Mouse (Mus musculus): ENCODE results near the gene Prkcb. TPM values are rescaled to one million over a fixed set of nuclear protein-coding genes. Genes with fewer than 3 reads are reported as not detected.

Prkcb gene
- polyA plus RNA-seq, 1 experiment from 2014 or later = 8.8 TPM

DNA sequence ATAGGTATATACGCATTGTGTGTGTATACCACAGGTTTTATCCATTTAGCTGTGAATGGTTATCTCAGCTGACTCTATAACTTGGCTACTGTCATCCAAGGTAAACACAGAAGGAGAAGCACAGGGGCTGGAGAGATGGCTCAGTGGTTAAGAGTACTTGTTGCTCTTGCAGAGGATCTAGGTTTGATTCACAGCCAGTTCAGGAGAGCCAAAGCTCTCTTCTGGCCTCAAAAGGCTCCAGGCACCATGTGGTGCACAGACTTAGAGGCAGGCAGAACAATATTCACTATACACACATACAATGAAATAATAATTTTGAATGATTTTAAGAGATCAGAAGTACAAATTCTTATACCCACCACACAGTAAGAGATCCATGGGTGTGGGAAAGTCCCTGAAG lies 98.0 kb downstream of the Prkcb start:
- no peak for ATAC-seq (ENCODE audit: low read depth)
- 88% methylated on average over 1 of the region's 1 CpGs for WGBS

DNA sequence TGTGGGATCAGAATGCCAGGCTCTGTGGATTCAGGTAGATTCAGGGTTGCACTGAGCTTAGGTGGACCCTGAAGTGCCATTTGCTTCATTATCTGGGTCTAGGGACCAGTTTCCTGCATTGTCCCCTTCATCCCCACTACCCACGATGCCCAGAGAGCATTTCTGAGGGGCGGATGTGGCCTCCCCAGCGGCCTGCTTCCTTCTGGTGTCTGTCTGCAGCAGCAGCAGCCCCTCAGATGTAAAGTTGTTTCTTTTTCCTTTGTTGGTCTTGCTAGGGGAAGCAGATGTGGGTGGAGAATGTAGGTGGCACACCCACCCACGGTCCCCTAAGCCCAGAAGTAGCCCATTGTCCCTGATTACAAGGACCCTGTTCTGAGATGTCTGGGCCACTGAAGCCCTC lies 99.3 kb downstream of the Prkcb start:
- ATAC-seq (ENCODE audit: low read depth) (no peak), DNase-seq (ENCODE audit: low spot score) (no peak)
- H3K27ac ChIP-seq (replicated peaks; ENCODE audit: low read depth, low read length) = no peak overlapping the region
- no peaks in the 10 kb centered on the region for H3K9me3 ChIP-seq (ENCODE audit: control insufficient read depth, low read length)
- H3K36me3 ChIP-seq (ENCODE audit: control insufficient read depth, insufficient read depth, low read length) = no peaks in the 10 kb centered on the region
- H3K4me3 ChIP-seq (ENCODE audit: low read depth, low read length) = no peak overlapping the region
- H3K27me3 ChIP-seq (replicated peaks; ENCODE audit: control insufficient read depth, insufficient read depth, low read length) = no peaks in the 10 kb centered on the region
- no peak overlapping the region for H3K9ac ChIP-seq (ENCODE audit: low read depth, low read length)
- H3K4me1 ChIP-seq (ENCODE audit: control insufficient read depth, insufficient read depth, low read length) = no peaks in the 10 kb centered on the region
- WGBS = 72% methylated on average over 4 of the region's 4 CpGs
- no peak overlapping the region for H3K4me2 ChIP-seq (ENCODE audit: low read depth, low read length)

More for the DNA sequence above, 98.0 kb downstream of the Prkcb start:
- DNase-seq (ENCODE audit: low spot score) = no peak
- no peak overlapping the region for H3K4me2 ChIP-seq (ENCODE audit: low read depth, low read length)
- no peaks in the 10 kb centered on the region for H3K27me3 ChIP-seq (replicated peaks; ENCODE audit: control insufficient read depth, insufficient read depth, low read length)
- H3K36me3 ChIP-seq (ENCODE audit: control insufficient read depth, insufficient read depth, low read length) = no peaks in the 10 kb centered on the region
- H3K9ac ChIP-seq (ENCODE audit: low read depth, low read length) = no peak overlapping the region
- no peaks in the 10 kb centered on the region for H3K4me1 ChIP-seq (ENCODE audit: control insufficient read depth, insufficient read depth, low read length)
- H3K27ac ChIP-seq (replicated peaks; ENCODE audit: low read depth, low read length) = no peak overlapping the region
- no peaks in the 10 kb centered on the region for H3K9me3 ChIP-seq (ENCODE audit: control insufficient read depth, low read length)
- H3K4me3 ChIP-seq (ENCODE audit: low read depth, low read length) = no peak overlapping the region

DNA sequence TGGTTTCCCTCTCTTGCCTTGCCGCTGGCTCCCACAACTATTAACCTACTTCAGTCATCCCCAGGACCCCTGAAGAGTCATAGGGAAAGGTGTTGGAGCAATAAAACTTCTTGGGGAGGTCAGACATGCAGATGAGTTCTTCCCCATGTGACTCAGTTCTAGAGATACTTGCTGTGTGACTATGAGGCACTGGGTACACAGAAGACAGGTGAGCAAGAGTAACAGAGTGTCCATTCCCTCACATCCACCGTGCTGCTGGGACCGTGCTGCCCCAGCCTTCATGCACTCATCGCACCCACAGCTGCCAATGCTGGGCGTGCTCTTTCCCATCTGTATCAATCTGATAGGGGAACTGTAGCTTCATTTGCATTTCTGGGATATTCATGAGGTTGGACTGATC lies 100.3 kb downstream of the Prkcb start:
- H3K9ac ChIP-seq (ENCODE audit: low read depth, low read length) = no peak overlapping the region
- H3K27me3 ChIP-seq (replicated peaks; ENCODE audit: control insufficient read depth, insufficient read depth, low read length) = no peaks in the 10 kb centered on the region
- H3K9me3 ChIP-seq (ENCODE audit: control insufficient read depth, low read length) = no peaks in the 10 kb centered on the region
- H3K36me3 ChIP-seq (ENCODE audit: control insufficient read depth, insufficient read depth, low read length) = no peaks in the 10 kb centered on the region
- H3K4me2 ChIP-seq (ENCODE audit: low read depth, low read length) = no peak overlapping the region
- H3K4me3 ChIP-seq (ENCODE audit: low read depth, low read length) = no peak overlapping the region
- H3K27ac ChIP-seq (replicated peaks; ENCODE audit: low read depth, low read length) = no peak overlapping the region
- WGBS = 71% methylated on average over 5 of the region's 5 CpGs
- no peak for ATAC-seq (ENCODE audit: low read depth)
- H3K4me1 ChIP-seq (ENCODE audit: control insufficient read depth, insufficient read depth, low read length) = no peaks in the 10 kb centered on the region
- no peak for DNase-seq (ENCODE audit: low spot score)

DNA sequence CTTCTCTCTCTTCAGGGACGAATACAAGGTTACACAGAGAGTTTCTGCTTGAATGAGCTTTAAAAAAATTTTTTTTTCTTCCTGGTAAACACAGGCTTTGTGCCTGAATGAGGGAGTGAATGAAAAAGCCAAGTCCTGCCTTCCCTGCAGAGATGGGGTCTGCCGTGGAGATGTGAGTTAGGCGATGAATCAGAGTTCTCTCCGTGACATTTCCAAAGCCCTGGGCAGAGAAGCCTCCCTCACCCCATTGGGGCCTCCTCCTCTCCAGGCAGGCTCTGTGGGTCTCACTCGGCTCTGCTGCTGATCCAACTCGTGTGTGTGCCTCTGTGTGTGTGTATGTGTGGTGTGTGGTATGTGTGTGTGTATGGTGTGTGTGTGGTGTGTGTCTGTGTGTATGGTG lies 101.1 kb downstream of the Prkcb start:
- ATAC-seq (ENCODE audit: low read depth) (no peak), DNase-seq (ENCODE audit: low spot score) (no peak)
- no peak overlapping the region for H3K27ac ChIP-seq (replicated peaks; ENCODE audit: low read depth, low read length)
- 30% methylated on average over 6 of the region's 6 CpGs for WGBS
- no peak overlapping the region for H3K9ac ChIP-seq (ENCODE audit: low read depth, low read length)
- H3K4me2 ChIP-seq (ENCODE audit: low read depth, low read length) = no peak overlapping the region
- no peaks in the 10 kb centered on the region for H3K4me1 ChIP-seq (ENCODE audit: control insufficient read depth, insufficient read depth, low read length)
- H3K9me3 ChIP-seq (ENCODE audit: control insufficient read depth, low read length) = no peaks in the 10 kb centered on the region
- no peaks in the 10 kb centered on the region for H3K36me3 ChIP-seq (ENCODE audit: control insufficient read depth, insufficient read depth, low read length)
- H3K27me3 ChIP-seq (replicated peaks; ENCODE audit: control insufficient read depth, insufficient read depth, low read length) = no peaks in the 10 kb centered on the region
- no peak overlapping the region for H3K4me3 ChIP-seq (ENCODE audit: low read depth, low read length)

DNA sequence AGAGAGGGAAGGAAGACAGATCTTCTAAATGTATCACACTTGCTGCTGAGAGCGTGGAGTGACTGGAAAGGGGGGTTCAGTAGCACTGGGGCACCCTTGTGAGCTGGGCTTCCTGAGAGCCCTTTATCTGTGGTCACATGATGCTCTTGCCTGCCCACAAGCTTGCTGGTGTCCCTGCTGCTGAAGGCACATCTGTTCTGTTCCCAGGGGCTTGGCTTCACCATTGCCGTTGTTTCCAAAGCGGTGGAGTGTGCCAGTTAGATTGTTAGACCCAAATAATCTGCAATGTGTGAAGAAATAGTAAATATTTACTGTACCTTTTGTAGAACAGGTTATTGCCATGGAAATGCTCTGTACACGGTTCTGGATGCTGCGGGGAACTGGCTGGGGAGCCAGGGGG lies 101.6 kb downstream of the Prkcb start:
- no peak for DNase-seq (ENCODE audit: low spot score)
- no peaks in the 10 kb centered on the region for H3K36me3 ChIP-seq (ENCODE audit: control insufficient read depth, insufficient read depth, low read length)
- no peaks in the 10 kb centered on the region for H3K4me1 ChIP-seq (ENCODE audit: control insufficient read depth, insufficient read depth, low read length)
- H3K27me3 ChIP-seq (replicated peaks; ENCODE audit: control insufficient read depth, insufficient read depth, low read length) = no peaks in the 10 kb centered on the region
- no peak overlapping the region for H3K27ac ChIP-seq (replicated peaks; ENCODE audit: low read depth, low read length)
- WGBS = 59% methylated on average over 5 of the region's 5 CpGs
- no peak overlapping the region for H3K4me3 ChIP-seq (ENCODE audit: low read depth, low read length)
- no peaks in the 10 kb centered on the region for H3K9me3 ChIP-seq (ENCODE audit: control insufficient read depth, low read length)
- H3K4me2 ChIP-seq (ENCODE audit: low read depth, low read length) = no peak overlapping the region
- no peak for ATAC-seq (ENCODE audit: low read depth)
- H3K9ac ChIP-seq (ENCODE audit: low read depth, low read length) = no peak overlapping the region

DNA sequence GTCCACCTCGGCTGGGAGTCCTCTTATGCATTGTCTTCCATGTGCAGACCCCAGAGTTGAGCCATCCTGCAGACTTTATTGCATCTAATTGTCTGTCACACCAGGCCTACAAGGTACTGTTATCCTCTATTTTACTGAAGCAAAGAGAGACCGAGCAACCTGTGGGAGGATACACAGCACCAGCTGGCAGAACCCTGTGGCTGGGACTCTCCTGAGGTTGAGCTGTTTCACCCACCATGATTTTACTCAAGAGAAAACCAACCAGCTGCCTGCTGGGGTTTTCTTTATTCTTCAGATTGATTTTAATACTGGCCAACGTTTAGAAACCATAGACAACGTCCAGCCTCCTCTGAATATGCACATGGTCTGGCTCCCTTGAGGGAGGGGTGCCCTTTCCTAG lies 102.1 kb downstream of the Prkcb start:
- Histone ChIP-seq H3K27ac (replicated peaks; ENCODE audit: low read depth, low read length) (no peak overlapping the region), H3K4me2 (ENCODE audit: low read depth, low read length) (no peak overlapping the region), H3K9me3 (ENCODE audit: control insufficient read depth, low read length) (no peaks in the 10 kb centered on the region), H3K27me3 (replicated peaks; ENCODE audit: control insufficient read depth, insufficient read depth, low read length) (no peaks in the 10 kb centered on the region), H3K9ac (ENCODE audit: low read depth, low read length) (no peak overlapping the region), H3K4me3 (ENCODE audit: low read depth, low read length) (no peak overlapping the region), H3K4me1 (ENCODE audit: control insufficient read depth, insufficient read depth, low read length) (no peaks in the 10 kb centered on the region), H3K36me3 (ENCODE audit: control insufficient read depth, insufficient read depth, low read length) (no peaks in the 10 kb centered on the region)
- DNase-seq (ENCODE audit: low spot score) = no peak
- no peak for ATAC-seq (ENCODE audit: low read depth)
- 68% methylated on average over 4 of the region's 4 CpGs for WGBS

DNA sequence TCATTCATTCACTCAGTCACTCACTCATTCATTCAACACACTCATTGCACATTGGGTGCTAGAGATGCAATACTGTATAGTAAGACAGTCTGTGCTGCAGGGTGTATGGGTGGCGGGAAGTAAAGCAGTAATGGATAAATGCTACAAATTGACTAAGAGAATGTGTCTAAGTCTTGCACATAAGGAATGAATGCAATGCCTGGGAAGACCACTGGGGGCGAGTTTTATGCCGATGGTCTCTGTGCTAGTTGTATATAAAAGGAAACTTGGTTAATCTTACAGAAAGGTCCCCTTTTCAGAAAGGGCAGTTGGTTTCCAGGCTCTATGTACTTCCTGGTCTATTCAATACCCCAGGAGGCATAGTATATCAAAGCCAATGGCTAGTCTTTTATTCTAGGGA lies 102.8 kb downstream of the Prkcb start:
- H3K36me3 ChIP-seq (ENCODE audit: control insufficient read depth, insufficient read depth, low read length) = no peaks in the 10 kb centered on the region
- 64% methylated on average over 3 of the region's 3 CpGs for WGBS

DNA sequence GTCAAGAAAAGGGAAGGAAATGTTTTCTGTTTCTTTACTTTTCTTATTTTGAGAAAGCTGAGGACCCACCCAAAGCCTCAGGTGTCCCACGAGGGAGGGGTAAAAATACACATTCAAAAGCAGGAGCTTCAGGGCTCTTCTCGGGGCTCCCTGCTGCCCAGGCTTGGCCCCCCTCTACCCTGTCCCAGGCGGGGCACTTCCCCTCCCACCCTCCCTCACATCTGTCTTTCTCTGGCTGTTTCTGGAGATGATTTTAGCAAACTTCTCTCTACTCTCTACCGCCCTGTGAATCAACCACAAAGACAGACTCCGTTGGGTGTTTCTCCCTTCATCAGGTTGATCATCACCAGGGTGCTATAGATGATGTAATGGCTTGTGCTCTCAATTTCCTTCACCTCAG lies 105.4 kb downstream of the Prkcb start:
- DNase-seq (ENCODE audit: low spot score) (no peak), ATAC-seq (ENCODE audit: low read depth) (no peak)
- 51% methylated on average over 5 of the region's 5 CpGs for WGBS
- no peak overlapping the region for H3K27ac ChIP-seq (replicated peaks; ENCODE audit: low read depth, low read length)
- no peak overlapping the region for H3K9ac ChIP-seq (ENCODE audit: low read depth, low read length)
- no peaks in the 10 kb centered on the region for H3K4me1 ChIP-seq (ENCODE audit: control insufficient read depth, insufficient read depth, low read length)
- H3K36me3 ChIP-seq (ENCODE audit: control insufficient read depth, insufficient read depth, low read length) = no peaks in the 10 kb centered on the region
- no peak overlapping the region for H3K4me3 ChIP-seq (ENCODE audit: low read depth, low read length)
- no peaks in the 10 kb centered on the region for H3K9me3 ChIP-seq (ENCODE audit: control insufficient read depth, low read length)
- H3K4me2 ChIP-seq (ENCODE audit: low read depth, low read length) = no peak overlapping the region
- H3K27me3 ChIP-seq (replicated peaks; ENCODE audit: control insufficient read depth, insufficient read depth, low read length) = no peaks in the 10 kb centered on the region

More for the DNA sequence above, 102.8 kb downstream of the Prkcb start:
- Histone ChIP-seq H3K27me3 (replicated peaks; ENCODE audit: control insufficient read depth, insufficient read depth, low read length) (no peaks in the 10 kb centered on the region), H3K9ac (ENCODE audit: low read depth, low read length) (no peak overlapping the region), H3K27ac (replicated peaks; ENCODE audit: low read depth, low read length) (no peak overlapping the region), H3K4me1 (ENCODE audit: control insufficient read depth, insufficient read depth, low read length) (no peaks in the 10 kb centered on the region), H3K9me3 (ENCODE audit: control insufficient read depth, low read length) (no peaks in the 10 kb centered on the region), H3K4me3 (ENCODE audit: low read depth, low read length) (no peak overlapping the region), H3K4me2 (ENCODE audit: low read depth, low read length) (no peak overlapping the region)
- DNase-seq (ENCODE audit: low spot score) (no peak), ATAC-seq (ENCODE audit: low read depth) (no peak)

DNA sequence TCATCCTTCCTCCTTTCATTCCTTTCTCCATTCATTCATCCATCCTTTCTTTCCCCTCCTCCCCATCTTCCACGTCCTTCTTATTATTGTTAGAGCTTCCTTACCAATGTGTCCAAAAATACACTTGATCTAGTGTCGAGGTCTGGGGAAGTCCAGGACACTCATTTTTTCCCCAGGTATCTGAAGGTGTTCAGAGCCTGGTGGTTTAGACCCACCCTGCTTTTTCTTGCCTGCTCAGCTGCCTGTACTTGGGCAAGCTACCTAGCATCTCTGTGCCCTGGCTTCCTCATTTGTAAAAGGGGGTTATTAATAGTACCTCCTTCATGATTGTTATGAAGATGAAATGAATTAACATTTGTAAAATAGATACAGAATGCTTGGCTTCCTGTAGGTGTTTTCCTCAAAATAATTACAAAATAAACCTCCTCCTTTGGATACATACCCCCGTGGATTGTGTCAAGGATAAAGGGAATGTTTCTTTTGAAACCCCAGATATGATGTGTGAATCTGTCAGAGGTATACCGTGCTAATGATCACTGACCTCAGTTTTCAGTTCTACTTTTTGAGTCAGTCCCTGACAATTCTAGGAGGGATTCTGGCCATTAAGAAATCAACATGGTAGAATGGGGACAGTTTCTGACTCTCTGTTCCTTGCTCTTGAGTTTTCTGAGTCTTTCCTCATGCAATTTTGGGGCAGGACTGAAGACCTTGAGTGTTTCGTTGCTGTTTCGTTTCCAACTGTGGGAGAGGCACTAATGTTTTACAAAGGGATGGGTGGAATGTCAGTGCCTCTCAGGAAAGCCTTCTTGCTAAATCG lies 106.8 kb downstream of the Prkcb start:
- WGBS = 68% methylated on average over 7 of the region's 7 CpGs
- no peak for ATAC-seq (ENCODE audit: low read depth)

More for the DNA sequence above, 106.8 kb downstream of the Prkcb start:
- H3K4me1 ChIP-seq (ENCODE audit: control insufficient read depth, insufficient read depth, low read length) = no peaks in the 10 kb centered on the region
- H3K27ac ChIP-seq (replicated peaks; ENCODE audit: low read depth, low read length) = no peak overlapping the region
- H3K36me3 ChIP-seq (ENCODE audit: control insufficient read depth, insufficient read depth, low read length) = no peaks in the 10 kb centered on the region
- no peak overlapping the region for H3K4me3 ChIP-seq (ENCODE audit: low read depth, low read length)
- no peak for DNase-seq (ENCODE audit: low spot score)
- H3K9ac ChIP-seq (ENCODE audit: low read depth, low read length) = no peak overlapping the region
- H3K27me3 ChIP-seq (replicated peaks; ENCODE audit: control insufficient read depth, insufficient read depth, low read length) = no peaks in the 10 kb centered on the region
- no peaks in the 10 kb centered on the region for H3K9me3 ChIP-seq (ENCODE audit: control insufficient read depth, low read length)
- H3K4me2 ChIP-seq (ENCODE audit: low read depth, low read length) = no peak overlapping the region
